Mouse (Mus musculus) CH12.LX (cell line): ENCODE measurements around the gene Commd8. TPM values are rescaled to one million over a fixed set of nuclear protein-coding genes. Genes with fewer than 3 reads are reported as not detected.

ENCODE experiments used
- DNase-seq: peaks from one replicate; pipeline ENCODE4 v3.0.0-alpha.2; 2013; ENCODE audit errors: extremely low read depth
- H3K27ac ChIP-seq: 2 replicates; pipeline ENCODE4 v1.5.1; 2012; ENCODE audit warnings: low read depth, mild to moderate bottlenecking, control low read depth, moderate library complexity; ENCODE audit not compliant: insufficient read depth
- H3K27me3 ChIP-seq: replicated peaks from 2 replicates; pipeline ENCODE3; 2012; ENCODE audit warnings: inconsistent platforms
- H3K36me3 ChIP-seq, 2 experiments: replicated peaks in 1 of 2; 2 replicates each; pipeline versions ENCODE3 to v1.6.1; 2012; ENCODE audit warnings: inconsistent platforms in 1 of 2, low read length in 1 of 2, mild to moderate bottlenecking in 1 of 2, mixed read lengths in 1 of 2, moderate library complexity in 1 of 2; ENCODE audit not compliant: control insufficient read depth in 1 of 2, insufficient read depth in 1 of 2
- H3K4me1 ChIP-seq, 2 experiments: 2 replicates each; pipeline ENCODE4 v1.6.1; 2012; ENCODE audit warnings: inconsistent platforms in 1 of 2, moderate library complexity in 1 of 2; ENCODE audit not compliant: insufficient read depth in 2 of 2, control insufficient read depth in 1 of 2
- H3K4me2 ChIP-seq: 2 replicates; pipeline ENCODE4 v1.6.1; 2012; ENCODE audit warnings: low read depth, mild to moderate bottlenecking, control low read depth; ENCODE audit not compliant: poor library complexity, insufficient read depth, severe bottlenecking
- H3K4me3 ChIP-seq, 3 experiments: fragments of 150-350 bp in 1 of 3; sonication (generic) in 1 of 3; replicated peaks in 1 of 3; 2 replicates each; pipeline versions ENCODE3 to v1.5.1; 2011 to 2012; ENCODE audit warnings: low read depth in 2 of 3, low read length in 2 of 3, mild to moderate bottlenecking in 2 of 3, moderate library complexity in 2 of 3, control low read depth in 1 of 3, improper control_type of control experiment in 1 of 3, inconsistent platforms in 1 of 3, mixed read lengths in 1 of 3; ENCODE audit not compliant: poor library complexity in 1 of 3
- H3K79me2 ChIP-seq: replicated peaks from 2 replicates; pipeline ENCODE4 v1.6.1; 2012; ENCODE audit warnings: mild to moderate bottlenecking, moderate library complexity; ENCODE audit not compliant: control insufficient read depth, poor library complexity, insufficient read depth, severe bottlenecking; ENCODE audit errors: extremely low read depth
- H3K9ac ChIP-seq: 2 replicates; pipeline ENCODE4 v1.6.1; 2012; ENCODE audit warnings: low read depth, mild to moderate bottlenecking, control low read depth, moderate library complexity; ENCODE audit not compliant: insufficient read depth
- H3K9me3 ChIP-seq: replicated peaks from 2 replicates; pipeline ENCODE3; 2012; ENCODE audit warnings: low read length, inconsistent platforms, mixed read lengths
- BHLHE40 ChIP-seq: IDR thresholded peaks from 2 replicates; pipeline ENCODE4 v1.6.1; 2011; ENCODE audit warnings: mild to moderate bottlenecking, low read depth, low read length, improper control_type of control experiment
- CTCF ChIP-seq, 2 experiments: IDR thresholded peaks in 1 of 2; conservative IDR thresholded peaks in 1 of 2; 2 replicates each; pipeline ENCODE4 v1.5.1; 2011 to 2012; ENCODE audit warnings: low read depth in 2 of 2, low read length in 2 of 2, improper control_type of control experiment in 1 of 2, inconsistent platforms in 1 of 2, mild to moderate bottlenecking in 1 of 2, moderate library complexity in 1 of 2
- E2F4 ChIP-seq: IDR thresholded peaks from 2 replicates; pipeline ENCODE4 v1.6.1; 2011; ENCODE audit warnings: low read depth, low read length, improper control_type of control experiment; ENCODE audit not compliant: insufficient replicate concordance
- ELF1 ChIP-seq: IDR thresholded peaks from 2 replicates; pipeline ENCODE4 v1.6.1; 2014; ENCODE audit warnings: low read depth, mild to moderate bottlenecking, inconsistent platforms, low read length, improper control_type of control experiment
- HCFC1 ChIP-seq: IDR thresholded peaks from 2 replicates; pipeline ENCODE4 v1.6.1; 2012; ENCODE audit warnings: low read depth, mild to moderate bottlenecking, inconsistent platforms, low read length, improper control_type of control experiment
- IRF4 ChIP-seq: IDR thresholded peaks from 2 replicates; pipeline ENCODE4 v1.6.1; 2014; ENCODE audit warnings: low read depth, mild to moderate bottlenecking, inconsistent platforms, low read length, improper control_type of control experiment
- JUN ChIP-seq: IDR thresholded peaks from 2 replicates; pipeline ENCODE4 v1.6.1; 2011; ENCODE audit warnings: low read depth, mild to moderate bottlenecking, low read length, improper control_type of control experiment, moderate library complexity; ENCODE audit not compliant: insufficient read depth
- KAT2A ChIP-seq: IDR thresholded peaks from 2 replicates; pipeline ENCODE4 v1.6.1; 2012; ENCODE audit warnings: low read length, improper control_type of control experiment, inconsistent platforms; ENCODE audit not compliant: insufficient replicate concordance
- MAFK ChIP-seq: IDR thresholded peaks from 2 replicates; pipeline ENCODE4 v1.6.1; 2011; ENCODE audit warnings: low read length, improper control_type of control experiment; ENCODE audit not compliant: insufficient replicate concordance
- MYC ChIP-seq: IDR thresholded peaks from 2 replicates; pipeline ENCODE4 v1.6.1; 2011; ENCODE audit warnings: low read depth, mild to moderate bottlenecking, improper control_type of control experiment, low read length
- NRF1 ChIP-seq: IDR thresholded peaks from 2 replicates; pipeline ENCODE4 v1.6.1; 2014; ENCODE audit warnings: low read depth, mild to moderate bottlenecking, inconsistent platforms, low read length, improper control_type of control experiment, moderate library complexity
- PAX5 ChIP-seq: IDR thresholded peaks from 2 replicates; pipeline ENCODE4 v1.6.1; 2012; ENCODE audit warnings: low read length, inconsistent platforms, mixed read lengths
- POLR2A ChIP-seq: IDR thresholded peaks from 2 replicates; pipeline ENCODE4 v1.6.1; 2011; ENCODE audit warnings: low read depth, mild to moderate bottlenecking, improper control_type of control experiment, low read length
- RAD21 ChIP-seq: IDR thresholded peaks from 2 replicates; pipeline ENCODE4 v1.6.1; 2011; ENCODE audit warnings: low read depth, mild to moderate bottlenecking, low read length, improper control_type of control experiment, moderate library complexity
- RCOR1 ChIP-seq: conservative IDR thresholded peaks from 2 replicates; pipeline ENCODE4 v1.6.1; 2012; ENCODE audit warnings: low read depth, mild to moderate bottlenecking, inconsistent platforms, low read length, improper control_type of control experiment
- SMC3 ChIP-seq: IDR thresholded peaks from 2 replicates; pipeline ENCODE4 v1.6.1; 2011; ENCODE audit warnings: low read depth, low read length, improper control_type of control experiment
- dilution Hi-C: fragments of 300-500 bp; cut with MboI; formaldehyde crosslinking; loops from 2 replicates; pipeline ENCODE4 v1.14.3; 2020; ENCODE audit warnings: low sequenced_read_pairs; ENCODE audit not compliant: extremely low pct_unique_long_range_greater_than_20kb, extremely low pct_ligation_motif_present
- in situ Hi-C: fragments of 300-500 bp; cut with MboI; formaldehyde crosslinking; loops from 3 replicates; pipeline ENCODE4 v1.14.3; 2019; ENCODE audit warnings: low sequenced_read_pairs, low pct_ligation_motif_present, low pct_unique_long_range_greater_than_20kb, mixed read lengths
- polyA plus RNA-seq: library from polyadenylated mRNA; unstranded; fragments of >175 nt; gene quantifications from 2 replicates; pipeline ENCODE4 v1.2.1, GENCODE M21; 2012; ENCODE audit warnings: low read depth; ENCODE audit not compliant: insufficient read length
- total RNA-seq, 2 experiments: library from RNA; depleted of rRNA; stranded (reverse); fragments of 300-350 nt in 1 of 2; fragments of >200 nt in 1 of 2; gene quantifications; 2 replicates each; pipeline ENCODE4 v1.2.3; 2012 to 2014

Gene Commd8
- total and polyA plus RNA-seq, 3 experiments: 38.5 to 106 (median 47.4) TPM

DNA sequence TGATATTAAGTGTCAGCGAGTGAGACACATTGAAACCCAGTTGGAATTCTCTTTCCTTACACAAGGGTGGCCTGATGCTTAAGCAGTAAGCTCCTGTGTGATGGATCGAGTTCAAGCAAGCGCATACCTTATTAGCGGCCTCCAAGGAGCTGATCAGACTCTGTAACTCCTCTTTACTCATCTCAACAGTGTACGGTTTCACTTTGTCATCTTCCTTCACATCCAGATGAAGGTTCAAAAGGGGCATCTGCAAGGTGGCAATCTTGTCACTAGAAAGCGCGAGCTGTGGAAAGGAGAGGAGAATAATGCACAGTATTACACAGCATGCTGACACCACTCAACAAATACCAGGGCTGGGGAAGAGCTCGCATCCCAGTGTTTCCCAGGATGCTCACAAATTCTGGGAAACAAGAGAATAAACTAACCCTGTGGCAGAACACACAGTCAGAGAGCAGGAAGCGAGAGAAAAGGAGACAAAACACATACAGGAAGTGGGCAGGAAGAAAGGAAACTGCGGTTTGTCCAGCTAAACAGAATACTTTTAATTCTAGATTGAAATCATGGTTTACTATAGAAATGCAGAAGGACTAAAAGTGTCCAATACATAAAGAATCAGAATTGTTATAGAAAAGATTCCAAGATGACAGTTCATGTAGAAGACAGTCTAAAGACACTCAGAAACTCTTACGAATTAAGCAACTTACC is 7.1 kb downstream of the Commd8 start:
- TF ChIP-seq NRF1: no peak
- Histone ChIP-seq H3K9me3 (no peaks in the 10 kb centered on the region), H3K36me3 (peaks cover 45 to 77% of the 10 kb centered on the region in 2 experiments), H3K27me3 (no peaks in the 10 kb centered on the region), H3K9ac (no peak overlapping the region), H3K4me1 (peaks cover under 1 to 50% of the 10 kb centered on the region in 2 experiments; a peak in 3 of 4 replicates), H3K27ac (no peak overlapping the region), H3K4me3 (no peak overlapping the region), H3K4me2 (no peak overlapping the region), H3K79me2 (peaks cover 5% of the 10 kb centered on the region; the same call in 1 of the 2 replicates)
- in situ Hi-C loops (no loop called here), dilution Hi-C loops (no loop called here)
- DNase-seq: no peak

- dilution Hi-C loops (no loop called here), in situ Hi-C loops (no loop called here)
- Histone ChIP-seq H3K4me3 (no peak overlapping the region), H3K27ac (no peak overlapping the region), H3K36me3 (peaks cover 42 to 78% of the 10 kb centered on the region in 2 experiments), H3K27me3 (no peaks in the 10 kb centered on the region), H3K4me2 (no peak overlapping the region), H3K9ac (no peak overlapping the region), H3K4me1 (peaks cover 0 to 36% of the 10 kb centered on the region in 2 experiments; a peak in 2 of 4 replicates), H3K79me2 (0 out of 2 replicates have a peak, but pooled peaks cover 5% of the 10 kb centered on the region), H3K9me3 (no peaks in the 10 kb centered on the region)
- no peak for TF ChIP-seq IRF4
- no peak for TF ChIP-seq SMC3
- TF ChIP-seq BHLHE40: no peak
- TF ChIP-seq MAFK: no peak
- TF ChIP-seq JUN: no peak
- no peak for TF ChIP-seq PAX5
- no peak for TF ChIP-seq ELF1
- TF ChIP-seq RAD21: no peak
- no peak for TF ChIP-seq E2F4
- TF ChIP-seq KAT2A: no peak
- TF ChIP-seq HCFC1: no peak
- no peak for TF ChIP-seq RCOR1
- TF ChIP-seq MYC: no peak
- no peak for TF ChIP-seq POLR2A
- TF ChIP-seq CTCF (conservative IDR thresholded peaks at IDR 0.05 in 1 of 2, IDR thresholded peaks at IDR 0.05 in 1 of 2; ENCODE audit: low read depth in 2 of 2, low read length in 2 of 2): no peak
- no peak for DNase-seq
Measured at GRCm38 (mm10) chr5:72159537-72159936, 8.5 kb downstream of the Commd8 start.
